8 mouse cellular contexts compared by ENCODE assay signal in the genomic region with DNA sequence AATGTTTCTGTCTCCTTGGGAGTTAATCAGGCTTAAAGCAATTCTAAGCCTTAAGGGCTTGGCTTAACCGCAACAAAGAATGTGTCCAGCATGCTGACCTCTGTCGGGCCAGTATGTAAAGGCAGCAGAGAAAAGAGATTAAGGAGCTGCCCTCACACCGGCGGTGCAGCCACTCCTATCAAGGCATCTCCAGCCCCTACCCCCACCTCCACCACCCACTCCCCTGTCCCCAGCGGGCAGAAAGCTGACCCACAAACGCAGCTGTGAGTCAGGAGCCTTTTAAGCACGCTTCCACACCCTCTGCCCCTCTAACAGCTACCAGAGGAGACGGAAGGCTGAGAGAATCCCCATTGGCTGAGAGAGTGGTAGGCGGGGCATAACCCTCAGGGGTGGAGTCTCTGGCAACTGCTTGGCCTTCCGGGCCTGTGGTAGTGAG. TPM values are rescaled to one million over a fixed set of nuclear protein-coding genes. Genes with fewer than 3 reads are reported as not detected.
A peak's percentile ranks its signal among the peaks of the same experiment; 100 is the strongest.
DNase-seq lines count a peak whose midpoint lies in the region; ATAC-seq lines count a peak whose summit lies in the region.

No protein-coding gene starts in this region.

- 0 out of 2 replicates have a peak overlapping the region, but pooled peaks have one; percentile 6 for H3K9ac ChIP-seq in forebrain, embryonic 11.5 days (ENCODE audit: low read length)
- peak overlapping the region; percentile 51; the same call in 1 of the 2 replicates for H3K9ac ChIP-seq in limb, embryonic 12.5 days (replicated peaks)
- peak overlapping the region; percentile 55 for H3K9ac ChIP-seq in midbrain, embryonic 13.5 days (replicated peaks)

- peak; percentile 32 to 35 for DNase-seq in right cerebral cortex, postnatal 10 days (ENCODE audit: low spot score in 2 of 2)
- no peak for DNase-seq in right cerebral cortex, postnatal 36 days (ENCODE audit: low spot score in 2 of 2)
- DNase-seq in forebrain, embryonic 11.5 days (ENCODE audit: low spot score), result peak; percentile 89
- peak; percentile 64 for DNase-seq in testis, postnatal 14 days (ENCODE audit: low spot score)
- no peak for DNase-seq in right cerebral cortex, postnatal 4 days

- no peak overlapping the region for H3K27ac ChIP-seq in forebrain, embryonic 11.5 days (ENCODE audit: low read depth, low read length)
- H3K27ac ChIP-seq in limb, embryonic 12.5 days, result no peak overlapping the region
- H3K27ac ChIP-seq in midbrain, embryonic 13.5 days, result peak overlapping the region; percentile 75

- peak; percentile 96 for ATAC-seq in forebrain, embryonic 11.5 days (replicated peaks; ENCODE audit: low FRiP score)
- ATAC-seq in hematopoietic stem cell, adult 5-6 weeks (replicated peaks in 1 of 2; ENCODE audit: insufficient read depth in 1 of 2, low FRiP score in 2 of 2, low TSS enrichment in 1 of 2, low read depth in 1 of 2, poor library complexity in 2 of 2, severe bottlenecking in 2 of 2), result peak; percentile 96
- peak; percentile 91 for ATAC-seq in limb, embryonic 12.5 days (ENCODE audit: insufficient number of reproducible peaks, insufficient read depth, low FRiP score, low TSS enrichment, low read depth)
- ATAC-seq in midbrain, embryonic 13.5 days, result peak; percentile 97

- H3K4me3 ChIP-seq in forebrain, embryonic 11.5 days (ENCODE audit: low read depth, low read length), result peak overlapping the region; percentile 16
- peak overlapping the region; percentile 38 for H3K4me3 ChIP-seq in limb, embryonic 12.5 days (replicated peaks)
- peak overlapping the region; percentile 37 for H3K4me3 ChIP-seq in midbrain, embryonic 13.5 days (replicated peaks)

- H3K36me3 ChIP-seq in forebrain, embryonic 11.5 days (ENCODE audit: control insufficient read depth, insufficient read depth, low read length), result no peaks in the 10 kb centered on the region
- no peaks in the 10 kb centered on the region for H3K36me3 ChIP-seq in limb, embryonic 12.5 days
- H3K36me3 ChIP-seq in midbrain, embryonic 13.5 days, result no peaks in the 10 kb centered on the region

- H3K4me2 ChIP-seq in forebrain, embryonic 11.5 days (ENCODE audit: low read depth, low read length, severe bottlenecking), result peak overlapping the region; percentile 40
- peak overlapping the region; percentile 55 for H3K4me2 ChIP-seq in limb, embryonic 12.5 days
- peak overlapping the region; percentile 52 for H3K4me2 ChIP-seq in midbrain, embryonic 13.5 days (replicated peaks)

- 0 out of 2 replicates have a peak, but pooled peaks cover 6% of the 10 kb centered on the region for H3K27me3 ChIP-seq in forebrain, embryonic 11.5 days (ENCODE audit: control insufficient read depth, insufficient read depth, low read length)
- H3K27me3 ChIP-seq in limb, embryonic 12.5 days, result no peaks in the 10 kb centered on the region
- peaks cover 57% of the 10 kb centered on the region for H3K27me3 ChIP-seq in midbrain, embryonic 13.5 days

- no peaks in the 10 kb centered on the region for H3K9me3 ChIP-seq in forebrain, embryonic 11.5 days (ENCODE audit: control insufficient read depth, low read length)
- no peaks in the 10 kb centered on the region for H3K9me3 ChIP-seq in limb, embryonic 12.5 days
- no peaks in the 10 kb centered on the region for H3K9me3 ChIP-seq in midbrain, embryonic 13.5 days

- 2% methylated on average over 10 of the region's 10 CpGs for WGBS in forebrain, embryonic 11.5 days
- 2% methylated on average over 10 of the region's 10 CpGs for WGBS in limb, embryonic 12.5 days
- under 1% methylated on average over 10 of the region's 10 CpGs for WGBS in midbrain, embryonic 13.5 days

- 0 out of 2 replicates have a peak, but pooled peaks cover 2% of the 10 kb centered on the region for H3K4me1 ChIP-seq in forebrain, embryonic 11.5 days (replicated peaks; ENCODE audit: control insufficient read depth, insufficient read depth, low read length)
- peaks cover 6% of the 10 kb centered on the region; the same call in 1 of the 2 replicates for H3K4me1 ChIP-seq in limb, embryonic 12.5 days (replicated peaks)
- H3K4me1 ChIP-seq in midbrain, embryonic 13.5 days (replicated peaks), result peaks cover 10% of the 10 kb centered on the region; the same call in 1 of the 2 replicates

RNA-seq across cellular contexts. Expression of gene Tenm4, which starts 18.1 kb away (rescaled TPM):
- polyA plus RNA-seq in forebrain, embryonic 11.5 days (2014; fragmentation: Nextera tagmentation; extraction: Ambion mirVana), result 47.9 and 52.2 TPM in 2 replicates
- 0.38 TPM in 1 of 2 replicates, not detected in the other for total RNA-seq in hematopoietic stem cell, adult 5-6 weeks (2017)
- 45.3 and 45.8 TPM in 2 replicates for polyA plus RNA-seq in limb, embryonic 12.5 days (2016; fragmentation: Nextera tagmentation; extraction: Ambion mirVana)
- 41.9 and 47.1 TPM in 2 replicates for polyA plus RNA-seq in midbrain, embryonic 13.5 days (2015; fragmentation: Nextera tagmentation; extraction: Ambion mirVana)

Comparison
In these comparisons a context has a peak if more than half of its experiments do, and no peak if none do; other contexts are left out.
1. DNase-seq: peak in right cerebral cortex, postnatal 10 days (2 of 2), forebrain, embryonic 11.5 days (single experiment) and testis, postnatal 14 days (single experiment); none in right cerebral cortex, postnatal 36 days (0 of 2) and right cerebral cortex, postnatal 4 days (single experiment).
2. Peak in every context shown above with its lines, with median percentiles within 50 percentile points of each other: ATAC-seq, H3K4me2 ChIP-seq, H3K4me3 ChIP-seq and H3K9ac ChIP-seq.